Mouse (Mus musculus) embryonic facial prominence, embryonic 10.5 days (tissue): ENCODE data around the gene Rnf213. TPM values are rescaled to one million over a fixed set of nuclear protein-coding genes. Genes with fewer than 3 reads are reported as not detected.

Source experiments
- DNase-seq: peaks from one replicate; pipeline ENCODE4 v3.0.0-alpha.2; 2017; ENCODE audit warnings: low spot score
- H3K27ac ChIP-seq: fragments of 300-500 bp; sonication (generic); replicated peaks from 2 replicates; pipeline ENCODE4 v1.5.1; 2016; ENCODE audit warnings: mild to moderate bottlenecking
- H3K27me3 ChIP-seq: fragments of 300-500 bp; sonication (generic); replicated peaks from 2 replicates; pipeline ENCODE4 v1.6.1; 2016; ENCODE audit warnings: low read depth, mild to moderate bottlenecking; ENCODE audit not compliant: poor library complexity, severe bottlenecking
- H3K36me3 ChIP-seq: fragments of 300-500 bp; sonication (generic); replicated peaks from 2 replicates; pipeline ENCODE4 v1.6.1; 2016; ENCODE audit warnings: mild to moderate bottlenecking, moderate library complexity
- H3K4me1 ChIP-seq: fragments of 300-500 bp; sonication (generic); 2 replicates; pipeline ENCODE4 v1.6.1; 2016
- H3K4me3 ChIP-seq: fragments of 300-500 bp; sonication (generic); 2 replicates; pipeline ENCODE4 v1.5.1; 2016; ENCODE audit warnings: mild to moderate bottlenecking, moderate library complexity
- H3K9me3 ChIP-seq: fragments of 300-500 bp; sonication (generic); 2 replicates; pipeline ENCODE4 v1.6.1; 2016; ENCODE audit warnings: mild to moderate bottlenecking
- WGBS: fragments of 180-500 bp; shearing (Covaris S2); methylation state at CpG from one replicate; pipeline ENCODE4 v1.1.7; 2016; 5-methylcytosine and 5-hydroxymethylcytosine counted together
- microRNA counts: library from miRNA; unstranded; fragments of <30 nt; microRNA quantifications from one replicate; lab custom pipeline; 2017
- microRNA-seq: library from miRNA; unstranded; fragments of <30 nt; microRNA quantifications from one replicate; pipeline ENCODE4, GENCODE M21; 2017
- polyA plus RNA-seq: library from polyadenylated mRNA; unstranded; fragments of >200 nt; fragmentation: Nextera tagmentation; extraction: Ambion mirVana; gene quantifications from 2 replicates; pipeline ENCODE4 v1.2.1, GENCODE M21; 2016

Gene Rnf213
- polyA plus RNA-seq, 1 experiment from 2014 or later = 1.4 TPM

DNA sequence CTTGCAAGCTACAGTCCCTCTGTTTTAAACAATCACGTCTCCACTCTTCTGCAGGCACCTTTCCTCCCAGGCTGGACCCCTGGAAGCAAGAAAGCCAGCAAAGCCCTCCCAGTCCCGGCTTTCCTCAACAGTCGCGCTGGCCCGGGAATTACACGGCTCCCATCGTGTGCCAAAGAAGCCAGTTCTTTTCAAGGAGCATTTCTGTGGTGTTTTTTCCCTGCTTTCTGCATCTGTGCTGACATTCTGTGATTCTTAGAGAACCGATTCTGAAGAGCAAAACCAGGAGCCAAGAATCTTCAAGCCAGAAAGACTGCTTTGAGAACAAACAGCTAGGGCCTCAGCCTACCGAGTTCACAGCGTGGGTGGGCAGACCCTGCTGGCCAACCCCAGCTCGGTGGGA, 136.0 kb downstream of the Rnf213 start:
- 68% methylated on average over 11 of the region's 11 CpGs for WGBS
- DNase-seq = no peak
- no peak overlapping the region for H3K4me3 ChIP-seq
- H3K27me3 ChIP-seq = no peaks in the 10 kb centered on the region; the same call in 1 of the 2 replicates
- H3K27ac ChIP-seq = no peak overlapping the region
- H3K36me3 ChIP-seq = no peaks in the 10 kb centered on the region
- no peaks in the 10 kb centered on the region for H3K9me3 ChIP-seq
- peaks cover 4% of the 10 kb centered on the region for H3K4me1 ChIP-seq

DNA sequence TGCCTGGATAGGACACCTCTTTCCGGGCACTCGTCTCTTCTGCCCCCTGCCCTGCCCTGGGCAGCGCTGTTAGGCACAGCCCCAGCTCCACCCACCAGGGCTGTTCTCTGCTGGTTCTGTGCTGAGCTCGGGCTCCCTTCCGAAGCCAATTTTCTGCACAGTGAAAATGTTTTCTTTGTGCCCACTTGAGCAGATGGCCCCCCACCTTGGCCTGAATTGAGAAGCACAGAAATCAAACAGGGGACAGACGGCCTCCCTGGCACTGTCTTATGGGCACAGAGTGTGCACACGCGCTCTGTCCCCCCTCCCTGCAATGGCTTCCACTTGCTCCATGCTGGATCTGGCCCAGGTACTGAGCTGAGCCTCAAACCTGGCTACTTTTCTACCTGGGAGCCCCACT, 139.6 kb downstream of the Rnf213 start:
- DNase-seq = no peak
- H3K4me3 ChIP-seq = no peak overlapping the region
- H3K9me3 ChIP-seq = no peaks in the 10 kb centered on the region
- H3K27me3 ChIP-seq = no peaks in the 10 kb centered on the region; the same call in 1 of the 2 replicates
- no peak overlapping the region for H3K27ac ChIP-seq
- H3K36me3 ChIP-seq = no peaks in the 10 kb centered on the region
- WGBS = 74% methylated on average over 8 of the region's 8 CpGs
- H3K4me1 ChIP-seq = no peaks in the 10 kb centered on the region

DNA sequence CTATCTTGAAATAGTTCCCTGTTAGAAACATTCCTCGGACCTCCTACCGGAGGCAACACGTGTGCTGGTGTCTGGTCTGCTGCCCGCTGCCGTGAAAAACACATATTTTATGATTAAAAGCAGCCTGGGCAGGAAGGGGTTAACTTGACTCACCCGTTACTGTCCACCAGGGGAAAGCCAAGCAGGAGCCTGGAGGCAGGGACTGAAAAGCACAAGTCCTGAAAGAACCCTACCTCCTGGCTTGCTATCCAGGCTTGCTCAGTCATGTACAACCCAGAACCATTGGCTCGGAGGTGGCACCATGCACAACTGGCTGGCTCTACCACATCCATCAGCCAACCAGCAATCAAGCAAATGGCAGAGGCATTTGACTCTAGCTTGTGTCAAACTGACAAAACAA, 140.8 kb downstream of the Rnf213 start:
- Histone ChIP-seq H3K27ac (no peak overlapping the region), H3K36me3 (no peaks in the 10 kb centered on the region), H3K4me1 (no peaks in the 10 kb centered on the region), H3K4me3 (no peak overlapping the region), H3K27me3 (no peaks in the 10 kb centered on the region; the same call in 1 of the 2 replicates), H3K9me3 (no peaks in the 10 kb centered on the region)
- WGBS = 73% methylated on average over 7 of the region's 7 CpGs
- DNase-seq = no peak

MicroRNA genes within 50 kb of the gene (microRNA counts, 519-probe panel; counts per million panel counts)
- microRNA mmu-miR-1932 (lab: Ali Mortazavi, UCI) = 188 counts per million, percentile 57 among the panel's probes with 10 or more counts

Small RNA genes within 50 kb of the gene (microRNA-seq; reads per million reads assigned to microRNA genes)
- gene Mir1932 = not detected

Other genes starting within 250 kb of the Rnf213 start
- 25.3 and 25.5 TPM in 2 replicates for gene Tbc1d16, start 164.6 kb upstream of the Rnf213 start, polyA plus RNA-seq
- 16.4 and 19.5 TPM in 2 replicates for gene Ccdc40, start 164.5 kb upstream of the Rnf213 start, polyA plus RNA-seq
- gene Gaa, start 125.2 kb upstream of the Rnf213 start, polyA plus RNA-seq = 30.8 TPM in 2 replicates
- 465 and 504 TPM in 2 replicates for gene Eif4a3, start 93.0 kb upstream of the Rnf213 start, polyA plus RNA-seq
- 0.05 TPM in 1 of 2 replicates, not detected in the other for gene Card14, start 85.3 kb upstream of the Rnf213 start, polyA plus RNA-seq
- gene Sgsh, start 37.6 kb upstream of the Rnf213 start, polyA plus RNA-seq = 5.4 and 5.5 TPM in 2 replicates
- 7.6 and 8.2 TPM in 2 replicates for gene Slc26a11, start 37.5 kb upstream of the Rnf213 start, polyA plus RNA-seq
- gene Endov, start 98.2 kb downstream of the Rnf213 start, polyA plus RNA-seq = 21.1 and 21.2 TPM in 2 replicates
- gene Nptx1, start 154.7 kb downstream of the Rnf213 start, polyA plus RNA-seq = 1.9 and 2.6 TPM in 2 replicates
- gene Rptor, start 209.8 kb downstream of the Rnf213 start, polyA plus RNA-seq = 14.4 and 15.7 TPM in 2 replicates